Mouse (Mus musculus): ENCODE data around the gene Ubald2.
"Not testable (repeated sequence)": the region's sequence is repeated elsewhere in the genome, so short reads cannot be mapped to it uniquely, and the experiment has no call there.

Gene Ubald2

GRCm38 (mm10) chr11:116433356-116434286 is at the start of gene Ubald2:
Ubald2 (plus strand) TSS chr11:116434094.
- peak; percentile 98 for ATAC-seq (ENCODE audit: insufficient number of reproducible peaks, low FRiP score, low TSS enrichment)

- ATAC-seq (ENCODE audit: insufficient number of reproducible peaks, low FRiP score, low TSS enrichment), result no peak
These were observed 49.7 kb upstream of the Ubald2 start for GRCm38 (mm10) chr11:116384171-116384570.

GRCm38 (mm10) chr11:116385999-116386398 is 47.9 kb upstream of the Ubald2 start:
- ATAC-seq (ENCODE audit: insufficient number of reproducible peaks, low FRiP score, low TSS enrichment), result no peak

GRCm38 (mm10) chr11:116387086-116388071 is 46.5 kb upstream of the Ubald2 start:
- no peak for ATAC-seq (ENCODE audit: insufficient number of reproducible peaks, low FRiP score, low TSS enrichment)

- no peak for ATAC-seq (ENCODE audit: insufficient number of reproducible peaks, low FRiP score, low TSS enrichment)
These were observed 44.9 kb upstream of the Ubald2 start for GRCm38 (mm10) chr11:116388841-116389480.

GRCm38 (mm10) chr11:116394769-116395168 is 39.1 kb upstream of the Ubald2 start:
- ATAC-seq (ENCODE audit: insufficient number of reproducible peaks, low FRiP score, low TSS enrichment), result no peak

GRCm38 (mm10) chr11:116396276-116396933 is 37.5 kb upstream of the Ubald2 start:
- ATAC-seq (ENCODE audit: insufficient number of reproducible peaks, low FRiP score, low TSS enrichment), result no peak

- ATAC-seq (ENCODE audit: insufficient number of reproducible peaks, low FRiP score, low TSS enrichment), result no peak
These were observed 37.0 kb upstream of the Ubald2 start for GRCm38 (mm10) chr11:116396934-116397330.

- ATAC-seq (ENCODE audit: insufficient number of reproducible peaks, low FRiP score, low TSS enrichment), result no peak
These were observed 36.2 kb upstream of the Ubald2 start for GRCm38 (mm10) chr11:116397517-116398347.

GRCm38 (mm10) chr11:116398348-116398677 is 35.6 kb upstream of the Ubald2 start:
- ATAC-seq (ENCODE audit: insufficient number of reproducible peaks, low FRiP score, low TSS enrichment), result no peak

- ATAC-seq (ENCODE audit: insufficient number of reproducible peaks, low FRiP score, low TSS enrichment), result no peak
These were observed 33.3 kb upstream of the Ubald2 start for GRCm38 (mm10) chr11:116400560-116400959.

GRCm38 (mm10) chr11:116405601-116406000 is 28.3 kb upstream of the Ubald2 start:
- no peak for ATAC-seq (ENCODE audit: insufficient number of reproducible peaks, low FRiP score, low TSS enrichment)

- no peak for ATAC-seq (ENCODE audit: insufficient number of reproducible peaks, low FRiP score, low TSS enrichment)
These were observed 27.6 kb upstream of the Ubald2 start for GRCm38 (mm10) chr11:116406231-116406728.

- no peak for ATAC-seq (ENCODE audit: insufficient number of reproducible peaks, low FRiP score, low TSS enrichment)
These were observed 24.9 kb upstream of the Ubald2 start for GRCm38 (mm10) chr11:116409008-116409407.

- not testable (repeated sequence) for ATAC-seq (ENCODE audit: insufficient number of reproducible peaks, low FRiP score, low TSS enrichment)
These were observed 23.5 kb upstream of the Ubald2 start for GRCm38 (mm10) chr11:116410415-116410814.

GRCm38 (mm10) chr11:116411582-116411981 is 22.3 kb upstream of the Ubald2 start:
- no peak for ATAC-seq (ENCODE audit: insufficient number of reproducible peaks, low FRiP score, low TSS enrichment)

GRCm38 (mm10) chr11:116412028-116412827 is 21.7 kb upstream of the Ubald2 start:
- ATAC-seq (ENCODE audit: insufficient number of reproducible peaks, low FRiP score, low TSS enrichment), result peak; percentile 28; the same call in 1 of the 2 replicates

Measured in cerebellum, adult (tissue).